Mouse (Mus musculus) telencephalon, adult 2 months (tissue): ENCODE results near the gene Zfp786.
A peak's percentile ranks its signal among the peaks of the same experiment; 100 is the strongest.

Experiments used
- DNase-seq: peaks from one replicate; pipeline ENCODE4 v3.0.0-alpha.2; 2011; ENCODE audit warnings: low read depth, low spot score

Zfp786 gene

DNA sequence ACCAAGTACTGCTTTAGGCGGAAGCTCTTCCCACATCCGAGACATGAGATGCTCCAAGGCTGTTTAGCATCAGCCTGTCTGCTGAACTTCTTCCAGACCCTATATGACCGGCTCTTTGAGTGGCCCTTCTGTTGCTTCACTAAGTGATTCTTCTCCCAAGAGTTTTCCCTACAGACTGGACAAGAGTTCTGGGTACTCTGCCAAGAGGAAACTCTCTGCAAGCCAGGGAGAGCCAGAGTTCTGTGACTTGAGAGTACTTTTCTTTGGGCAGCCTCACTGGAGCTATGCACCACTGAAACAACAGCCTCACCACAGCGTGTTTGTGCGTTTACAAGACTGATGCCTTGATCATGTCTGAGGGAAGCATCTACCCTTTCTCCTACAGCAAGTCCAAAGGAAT lies 9.4 kb downstream of the Zfp786 start:
- no peak for DNase-seq

GRCm38 (mm10) chr6:47819626-47820325 lies 10.9 kb downstream of the Zfp786 start:
- no peak for DNase-seq

DNA sequence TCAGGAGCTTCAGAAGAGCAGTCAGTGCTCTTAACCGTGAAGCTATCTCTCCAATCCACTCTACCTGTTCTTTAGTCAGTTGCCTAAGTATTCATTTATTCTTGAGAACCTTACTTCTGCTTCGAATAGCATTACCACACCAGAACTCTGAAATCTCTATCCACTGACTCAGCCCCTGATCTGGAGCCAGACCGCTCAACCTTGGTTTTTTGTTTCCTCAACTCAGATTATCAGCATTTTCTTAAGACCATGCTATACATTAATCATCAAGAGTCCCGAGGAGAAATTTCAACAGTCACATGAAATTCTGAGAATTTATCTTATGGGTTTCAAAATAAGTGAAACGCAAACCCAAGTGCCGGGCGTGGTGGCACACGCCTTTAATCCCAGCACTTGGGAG lies 11.9 kb downstream of the Zfp786 start:
- no peak for DNase-seq

- no peak for DNase-seq
These were observed 14.5 kb downstream of the Zfp786 start for GRCm38 (mm10) chr6:47816151-47816550.

GRCm38 (mm10) chr6:47813257-47813878 lies 17.3 kb downstream of the Zfp786 start, which contains the start of gene Pdia4:
TSS of gene Pdia4 (minus strand) at chr6:47813430.
- peak; percentile 98 for DNase-seq

DNA sequence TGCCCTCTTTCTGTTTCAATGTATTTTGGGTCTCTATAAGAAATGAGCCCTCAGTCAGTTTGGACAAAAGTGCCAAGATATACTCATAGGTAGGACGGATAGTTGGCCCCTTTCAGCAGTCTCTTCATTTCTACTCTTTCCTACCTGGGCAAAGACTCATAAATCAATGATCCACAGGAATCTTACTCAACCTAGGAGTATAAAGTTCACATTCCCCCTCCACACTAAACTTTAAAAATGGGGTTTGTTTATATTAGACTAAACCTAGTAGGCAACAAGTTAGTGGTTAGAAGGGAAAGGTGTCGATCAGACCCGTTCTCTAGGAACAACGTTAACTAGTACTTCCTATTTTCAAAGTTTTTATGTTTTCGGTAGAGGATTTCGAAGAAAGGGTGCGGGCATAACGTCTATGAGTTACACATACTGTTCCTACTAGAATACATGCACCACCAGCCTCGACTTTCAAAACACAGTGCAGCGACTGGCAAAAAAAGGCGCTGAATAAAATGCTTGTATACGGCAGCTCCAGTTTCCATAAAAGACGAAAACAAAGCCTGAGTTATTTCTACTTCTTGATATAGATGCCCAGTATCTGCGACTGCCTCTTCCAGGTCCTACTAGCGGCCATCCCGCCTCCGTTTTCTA lies 18.3 kb downstream of the Zfp786 start:
- DNase-seq: no peak

DNA sequence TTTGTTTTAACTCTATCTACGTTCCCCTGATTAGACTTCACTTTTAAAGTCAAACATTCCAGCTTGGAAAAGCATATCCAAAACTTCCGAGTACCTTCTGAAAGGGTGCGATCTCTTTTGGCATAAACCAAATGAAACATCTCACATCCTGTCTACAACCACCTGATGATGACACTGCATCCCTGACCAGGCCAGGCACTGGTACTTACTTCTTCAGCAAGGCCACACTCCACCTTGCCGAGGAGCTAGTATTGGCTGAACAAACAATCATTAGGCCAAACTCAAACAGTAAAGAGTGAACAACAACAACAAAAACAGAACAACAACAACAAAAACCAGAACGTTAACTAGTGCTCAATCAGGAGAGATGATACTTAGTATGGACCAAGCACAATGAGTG lies 19.3 kb downstream of the Zfp786 start:
- DNase-seq: no peak

GRCm38 (mm10) chr6:47810181-47810580 lies 20.5 kb downstream of the Zfp786 start:
- DNase-seq: no peak

GRCm38 (mm10) chr6:47809053-47809452 lies 21.6 kb downstream of the Zfp786 start:
- no peak for DNase-seq

DNA sequence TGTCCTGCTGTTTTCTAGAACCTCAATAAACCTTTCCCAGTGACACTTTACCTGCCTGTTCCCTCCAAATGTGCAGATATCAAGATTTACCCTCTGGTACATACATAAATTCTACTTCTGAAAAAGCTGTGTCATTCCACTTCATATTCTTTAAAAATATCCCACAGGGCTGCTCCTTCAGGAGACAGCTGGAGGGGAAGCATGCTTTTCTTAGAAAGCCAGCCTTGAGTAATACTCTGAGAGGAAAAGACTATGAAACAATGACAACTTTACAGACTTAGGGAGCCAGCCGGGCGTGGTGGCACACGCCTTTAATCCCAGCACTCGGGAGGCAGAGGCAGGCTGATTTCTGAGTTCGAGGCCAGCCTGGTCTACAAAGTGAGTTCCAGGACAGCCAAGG lies 22.1 kb downstream of the Zfp786 start:
- DNase-seq: peak; percentile 60

DNA sequence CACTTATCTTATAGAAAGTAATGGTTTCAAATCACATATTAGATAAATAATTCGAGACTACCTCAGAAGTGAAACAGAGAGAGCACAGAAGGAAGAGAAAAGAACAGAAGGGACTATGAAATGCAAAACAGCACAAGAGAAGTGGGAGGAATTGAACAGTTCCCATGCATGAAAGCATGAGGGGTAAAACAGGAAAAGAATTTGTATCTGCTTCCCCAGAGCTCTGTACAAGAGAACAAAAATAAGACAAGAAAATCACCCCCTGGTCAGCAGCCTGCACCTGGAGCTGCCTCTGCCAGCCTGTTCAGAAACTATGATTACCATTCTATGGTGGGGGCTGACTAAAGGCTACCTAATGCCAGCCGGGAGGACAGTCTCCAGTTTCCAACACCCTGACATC lies 23.2 kb downstream of the Zfp786 start:
- peak; percentile 44 for DNase-seq

GRCm38 (mm10) chr6:47805520-47805919 lies 25.1 kb downstream of the Zfp786 start:
- DNase-seq: no peak

DNA sequence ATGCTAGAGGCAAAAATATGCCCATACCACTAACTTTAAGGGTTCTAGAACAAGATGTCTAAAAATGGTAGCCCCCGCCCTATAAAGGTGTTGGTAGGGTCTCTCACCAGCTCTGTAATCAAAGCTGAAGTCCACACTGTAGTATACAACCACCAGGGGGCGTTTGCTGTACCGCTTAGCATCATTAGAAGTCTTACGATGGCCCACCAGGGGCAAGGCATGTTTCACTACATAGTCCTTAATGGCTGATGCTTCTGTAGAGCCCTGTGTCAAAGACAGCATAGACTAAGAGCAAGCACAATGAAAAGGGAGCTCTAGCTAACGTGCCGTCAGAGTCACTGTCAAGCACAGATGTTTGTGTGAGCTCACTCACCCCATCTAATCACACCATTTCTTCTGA lies 31.6 kb downstream of the Zfp786 start:
- no peak for DNase-seq

GRCm38 (mm10) chr6:47794106-47794830 lies 36.4 kb downstream of the Zfp786 start:
- no peak for DNase-seq

GRCm38 (mm10) chr6:47793284-47793683 lies 37.4 kb downstream of the Zfp786 start:
- no peak for DNase-seq

DNA sequence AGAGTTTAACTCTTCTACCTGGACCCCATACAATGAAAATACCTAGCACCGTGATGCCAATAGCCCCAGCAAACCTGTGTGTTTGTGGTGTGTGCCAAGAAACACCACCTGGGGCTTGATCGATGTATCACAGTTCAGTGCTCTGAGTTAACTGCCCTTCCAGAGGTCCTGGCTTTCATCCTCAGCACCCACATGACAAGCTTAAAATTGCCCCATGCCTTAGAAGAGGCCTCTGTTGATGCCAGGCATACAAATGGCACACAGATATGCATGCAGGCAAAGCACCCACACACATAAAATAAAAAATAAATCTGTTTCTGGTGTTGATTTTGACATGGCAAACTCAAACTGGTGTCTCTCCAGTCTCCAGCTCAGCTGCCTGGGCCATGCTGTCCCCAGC lies 38.1 kb downstream of the Zfp786 start:
- no peak for DNase-seq

DNA sequence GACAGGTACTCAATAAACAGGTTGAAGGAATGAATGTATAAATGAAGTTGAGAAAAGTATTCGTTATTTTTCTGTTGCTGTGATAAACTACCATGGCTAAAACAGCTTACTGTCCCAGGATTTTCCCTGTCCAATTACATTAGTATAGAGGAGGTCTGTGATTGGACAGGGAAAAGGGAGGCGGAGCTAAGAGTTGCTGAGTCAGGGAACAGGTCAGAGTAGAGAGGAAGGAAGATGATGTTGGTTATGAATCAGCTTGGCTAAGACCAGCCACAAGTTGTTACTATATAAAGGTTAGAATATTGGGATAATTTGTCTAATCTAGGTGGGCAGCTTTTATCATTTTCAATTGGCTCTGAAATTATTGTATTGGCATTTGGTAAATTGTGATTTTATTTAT lies 39.9 kb downstream of the Zfp786 start:
- no peak for DNase-seq

- no peak for DNase-seq
These were observed 41.8 kb downstream of the Zfp786 start for GRCm38 (mm10) chr6:47788821-47789220.

DNA sequence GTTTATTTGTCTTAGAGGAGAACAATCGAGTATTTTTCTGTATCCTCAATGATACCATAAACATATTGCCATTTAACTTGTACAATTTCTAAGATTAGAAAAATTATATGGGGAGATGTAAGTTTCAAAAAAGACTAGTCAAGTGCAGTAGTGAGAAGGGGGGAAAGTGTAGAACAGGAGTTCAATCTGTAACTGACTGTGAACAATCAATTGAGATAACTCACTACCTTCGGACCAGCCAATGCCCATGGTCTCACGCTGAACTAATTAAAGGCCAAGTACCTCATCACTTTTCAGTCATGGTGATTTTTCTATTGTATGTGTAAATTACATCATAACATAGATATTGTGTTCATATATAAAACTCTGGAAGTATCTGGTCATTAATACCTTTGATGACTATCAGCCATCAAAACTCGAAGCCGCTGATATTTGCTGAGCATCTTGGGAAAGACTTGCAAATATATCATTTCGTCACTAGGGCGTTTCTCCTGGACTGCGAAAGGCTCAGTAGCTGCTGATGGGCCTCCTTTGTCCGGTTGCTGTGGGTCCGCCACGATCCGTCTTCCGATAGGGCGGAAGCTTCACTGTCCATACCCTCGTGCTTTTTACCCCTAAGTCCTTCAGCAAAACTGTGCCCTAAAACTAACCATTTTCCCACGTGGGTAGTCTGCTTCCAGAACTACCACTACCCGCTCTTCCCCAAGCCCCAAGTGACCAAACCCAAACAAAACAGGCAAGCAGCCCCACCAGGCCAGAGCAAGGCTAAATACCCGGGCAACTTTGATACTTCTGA lies 42.5 kb downstream of the Zfp786 start:
- peak; percentile 93 for DNase-seq

DNA sequence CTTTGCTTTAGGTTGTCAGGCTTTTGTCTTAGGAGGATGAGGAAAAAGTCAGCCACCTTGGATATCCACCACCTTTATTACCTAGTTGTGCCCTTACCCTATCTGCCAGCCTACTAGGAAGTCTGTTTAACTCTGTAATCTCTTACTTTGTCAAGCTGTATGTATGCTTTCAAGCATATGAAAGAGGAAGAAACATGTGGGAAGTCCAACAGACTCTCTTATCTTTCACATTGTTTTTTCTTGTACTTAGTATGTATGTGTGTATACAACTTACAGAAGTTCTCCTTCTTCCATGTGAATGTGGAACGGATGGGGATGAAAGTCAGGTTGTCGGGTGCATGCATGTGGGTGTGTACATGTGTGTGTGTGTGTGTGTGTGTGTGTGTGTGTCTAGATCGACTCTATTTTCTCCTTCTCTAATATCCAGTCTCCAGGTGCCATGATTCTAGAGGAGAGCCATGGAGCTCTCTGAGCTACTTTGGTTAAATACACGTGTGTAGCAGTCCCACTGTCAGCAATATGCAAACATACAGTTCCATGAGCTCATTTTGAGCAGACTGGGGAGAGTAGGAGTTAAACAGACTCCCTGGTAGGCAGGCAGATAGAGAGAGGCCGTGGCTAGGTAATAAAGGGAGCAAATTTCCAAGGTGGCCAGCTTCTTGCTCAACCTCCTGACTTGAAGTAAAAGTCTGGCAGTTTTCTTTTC lies 45.8 kb downstream of the Zfp786 start:
- no peak for DNase-seq
